Mouse (Mus musculus) adrenal gland, adult (tissue): ENCODE data around the gene Irf2bp2.
"Not testable (repeated sequence)": the region's sequence is repeated elsewhere in the genome, so short reads cannot be mapped to it uniquely, and the experiment has no call there.

Source experiments
- DNase-seq, 2 experiments: peaks; one replicate each; pipeline ENCODE4 v3.0.0; 2022 to 2023; ENCODE audit warnings: low spot score in 1 of 2; ENCODE audit not compliant: inconsistent age in 2 of 2

The Irf2bp2 gene

GRCm38 (mm10) chr8:126603241-126603947 lies 9.6 kb upstream of the Irf2bp2 start:
- peak in 1 of 2 experiments; percentile 76 for DNase-seq

GRCm38 (mm10) chr8:126602641-126603040 lies 8.9 kb upstream of the Irf2bp2 start:
- DNase-seq = no peak

GRCm38 (mm10) chr8:126601325-126601724 lies 7.5 kb upstream of the Irf2bp2 start:
- DNase-seq = no peak

GRCm38 (mm10) chr8:126600816-126601243 lies 7.0 kb upstream of the Irf2bp2 start:
- peak in 1 of 2 experiments; percentile 55 for DNase-seq

- not testable (repeated sequence) for DNase-seq
Observed at GRCm38 (mm10) chr8:126600388-126600787, 6.6 kb upstream of the Irf2bp2 start.

GRCm38 (mm10) chr8:126599297-126599696 lies 5.5 kb upstream of the Irf2bp2 start:
- no peak for DNase-seq

GRCm38 (mm10) chr8:126598218-126598617 lies 4.4 kb upstream of the Irf2bp2 start:
- DNase-seq = peak; percentile 63 to 77

GRCm38 (mm10) chr8:126596721-126597120 lies 2.9 kb upstream of the Irf2bp2 start:
- DNase-seq = no peak

GRCm38 (mm10) chr8:126596097-126596634 lies 2.4 kb upstream of the Irf2bp2 start:
- DNase-seq = peak; percentile 88 to 96

- DNase-seq = peak; percentile 85 to 93
Observed at GRCm38 (mm10) chr8:126595204-126596061, 1.6 kb upstream of the Irf2bp2 start.

- peak; percentile 99 to 100 for DNase-seq
Observed at GRCm38 (mm10) chr8:126594481-126595000, 755 bp upstream of the Irf2bp2 start.

- DNase-seq = peak; percentile 59 to 85
Observed at GRCm38 (mm10) chr8:126592771-126593571, 815 bp downstream of the Irf2bp2 start.

- peak; percentile 60 to 80 for DNase-seq
Observed at GRCm38 (mm10) chr8:126592381-126592770, 1.4 kb downstream of the Irf2bp2 start.

- DNase-seq = peak; percentile 84 to 93
Observed at GRCm38 (mm10) chr8:126591821-126592268, 1.9 kb downstream of the Irf2bp2 start.

GRCm38 (mm10) chr8:126591141-126591820 lies 2.5 kb downstream of the Irf2bp2 start:
- DNase-seq = peak; percentile 71 to 90

GRCm38 (mm10) chr8:126590599-126590998 lies 3.2 kb downstream of the Irf2bp2 start:
- DNase-seq = no peak

GRCm38 (mm10) chr8:126590024-126590529 lies 3.7 kb downstream of the Irf2bp2 start:
- peak; percentile 69 to 89 for DNase-seq

- peak in 1 of 2 experiments; percentile 62 for DNase-seq
Observed at GRCm38 (mm10) chr8:126589507-126590023, 4.2 kb downstream of the Irf2bp2 start.
